Mouse (Mus musculus): ENCODE measurements around the gene Ptprd. TPM values are rescaled to one million over a fixed set of nuclear protein-coding genes. Genes with fewer than 3 reads are reported as not detected.

Gene Ptprd
- total RNA-seq, 1 experiment: 1.3 TPM

DNA sequence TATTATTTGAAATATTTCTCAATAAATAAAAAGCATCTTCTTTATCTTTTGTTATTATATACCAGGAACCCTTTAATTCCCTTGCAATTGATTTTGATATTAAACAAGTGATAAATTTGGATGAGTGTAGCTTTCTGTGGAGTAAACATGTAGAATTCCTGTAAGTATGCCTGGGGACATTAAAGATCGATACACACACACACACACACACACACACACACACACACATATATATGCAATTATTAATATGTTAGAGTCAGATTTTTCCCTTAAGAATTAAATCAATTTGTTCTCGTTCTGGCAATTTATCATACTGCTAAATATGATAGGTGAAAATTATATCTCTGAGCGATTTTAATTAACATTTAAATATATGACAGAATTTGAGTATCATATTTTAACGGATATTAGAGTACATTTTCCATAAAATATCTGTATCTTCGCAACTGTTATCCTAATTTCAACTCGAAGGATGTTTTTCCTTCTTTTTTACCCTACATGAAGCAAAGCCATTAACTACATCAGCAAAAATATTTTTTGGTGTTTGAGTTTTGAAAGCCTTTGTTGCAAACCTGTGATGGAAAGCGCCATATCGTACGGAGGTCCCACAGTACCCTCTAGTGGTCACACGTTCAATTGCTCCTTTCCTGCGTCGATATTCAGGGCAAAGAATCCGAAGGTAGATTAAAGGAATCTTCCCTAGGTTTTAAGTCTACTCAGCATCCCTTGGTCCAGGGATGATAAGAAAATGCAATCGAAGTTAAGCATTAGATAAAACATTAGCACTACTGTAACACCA, 653.2 kb downstream of the Ptprd start:
- H3K4me1 ChIP-seq (ENCODE audit: control insufficient read depth in 2 of 2, insufficient read depth in 2 of 2, low read length in 2 of 2, poor library complexity in 1 of 2): no peaks in the 10 kb centered on the region
- H3K9ac ChIP-seq (ENCODE audit: insufficient read depth, low read depth, low read length, poor library complexity, severe bottlenecking): no peak overlapping the region
- in situ Hi-C loops (cut with MboI; ENCODE audit: low sequenced_read_pairs in 2 of 2, unreplicated experiment in 2 of 2): no loop called here
- no peak overlapping the region for H3K27ac ChIP-seq (ENCODE audit: insufficient read depth, low read depth, low read length, poor library complexity, severe bottlenecking)
- no peaks in the 10 kb centered on the region for H3K9me3 ChIP-seq (ENCODE audit: control insufficient read depth, insufficient read depth, low read depth, low read length)
- TF ChIP-seq HCFC1 (IDR thresholded peaks at IDR 0.05; ENCODE audit: borderline replicate concordance, insufficient read depth, low read length) (no peak), CHD2 (IDR thresholded peaks at IDR 0.05; ENCODE audit: low read depth, low read length) (no peak), ZC3H11A (IDR thresholded peaks at IDR 0.05; ENCODE audit: borderline replicate concordance, low read depth, low read length) (peak; percentile 62; the same call in 1 of the 2 replicates), ZNF384 (IDR thresholded peaks at IDR 0.05; ENCODE audit: low read depth, low read length) (no peak)
- H3K36me3 ChIP-seq (ENCODE audit: control insufficient read depth, insufficient read depth, low read length, poor library complexity, severe bottlenecking): no peaks in the 10 kb centered on the region
- no peak overlapping the region for H3K4me3 ChIP-seq (ENCODE audit: insufficient read depth in 1 of 2, low read depth in 1 of 2, low read length in 2 of 2, poor library complexity in 1 of 2, severe bottlenecking in 1 of 2)
- DNase-seq (ENCODE audit: low read depth, low spot score): peak; percentile 39

DNA sequence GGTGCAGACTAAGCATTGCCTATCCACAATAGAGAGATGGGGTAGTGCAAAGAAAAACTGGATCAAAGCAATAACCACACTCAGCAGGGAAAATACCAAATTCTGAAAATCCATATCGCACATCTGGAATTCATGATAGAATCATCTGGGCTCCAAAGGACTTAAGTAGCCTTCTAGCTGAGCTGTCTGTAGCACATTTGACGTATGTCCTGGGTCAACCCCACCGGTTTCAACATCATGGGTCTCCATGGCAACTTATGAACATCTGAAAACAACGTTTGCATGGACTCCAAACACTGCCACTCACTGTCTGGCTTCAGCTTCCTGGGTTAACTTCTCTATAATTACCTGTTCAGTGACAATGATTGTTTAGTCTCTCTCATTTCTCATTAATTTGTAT, 655.9 kb downstream of the Ptprd start:
- Histone ChIP-seq H3K9me3 (ENCODE audit: control insufficient read depth, insufficient read depth, low read depth, low read length) (no peaks in the 10 kb centered on the region), H3K36me3 (ENCODE audit: control insufficient read depth, insufficient read depth, low read length, poor library complexity, severe bottlenecking) (no peaks in the 10 kb centered on the region), H3K27ac (ENCODE audit: insufficient read depth, low read depth, low read length, poor library complexity, severe bottlenecking) (no peak overlapping the region), H3K4me1 (ENCODE audit: control insufficient read depth in 2 of 2, insufficient read depth in 2 of 2, low read length in 2 of 2, poor library complexity in 1 of 2) (no peaks in the 10 kb centered on the region), H3K9ac (ENCODE audit: insufficient read depth, low read depth, low read length, poor library complexity, severe bottlenecking) (no peak overlapping the region), H3K4me3 (ENCODE audit: insufficient read depth in 1 of 2, low read depth in 1 of 2, low read length in 2 of 2, poor library complexity in 1 of 2, severe bottlenecking in 1 of 2) (no peak overlapping the region)
- DNase-seq (ENCODE audit: low read depth, low spot score): no peak
- TF ChIP-seq MAFK (IDR thresholded peaks at IDR 0.05; ENCODE audit: insufficient read depth, low read depth, low read length): no peak
- TF ChIP-seq CHD2 (IDR thresholded peaks at IDR 0.05; ENCODE audit: low read depth, low read length): no peak
- no peak for TF ChIP-seq ZC3H11A (IDR thresholded peaks at IDR 0.05; ENCODE audit: borderline replicate concordance, low read depth, low read length)
- TF ChIP-seq HCFC1 (IDR thresholded peaks at IDR 0.05; ENCODE audit: borderline replicate concordance, insufficient read depth, low read length): no peak
- no peak for TF ChIP-seq ZNF384 (IDR thresholded peaks at IDR 0.05; ENCODE audit: low read depth, low read length)
- in situ Hi-C loops (cut with MboI; ENCODE audit: low sequenced_read_pairs in 2 of 2, unreplicated experiment in 2 of 2): no loop called here

DNA sequence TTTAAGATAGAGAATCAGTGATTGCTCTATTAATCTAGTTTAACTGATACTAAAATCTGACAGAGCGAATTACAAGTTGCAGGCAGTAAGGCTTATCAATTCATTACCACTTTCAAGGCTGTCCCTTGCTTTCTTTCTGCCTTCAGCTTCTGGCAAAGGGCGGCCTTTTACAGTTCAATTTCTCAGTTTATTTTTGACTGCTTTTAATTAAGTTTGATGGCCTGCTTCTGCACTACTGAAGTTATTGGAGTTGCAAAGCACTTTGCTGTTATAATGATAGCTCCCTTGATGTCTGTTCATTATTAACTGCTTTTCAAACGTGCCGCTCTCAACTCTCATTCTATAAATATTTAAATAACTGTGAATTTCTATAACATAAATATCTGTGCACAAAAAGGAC, 673.9 kb downstream of the Ptprd start:
- in situ Hi-C loops (cut with MboI; ENCODE audit: low sequenced_read_pairs in 2 of 2, unreplicated experiment in 2 of 2): loop anchor here in 1 of 2 experiments (25.0 kb wide), 1 partner anchor 451 kb away; no protein-coding TSS in a partner anchor
- H3K9ac ChIP-seq (ENCODE audit: insufficient read depth, low read depth, low read length, poor library complexity, severe bottlenecking): no peak overlapping the region
- no peak for DNase-seq (ENCODE audit: low read depth, low spot score)
- no peak overlapping the region for H3K27ac ChIP-seq (ENCODE audit: insufficient read depth, low read depth, low read length, poor library complexity, severe bottlenecking)
- H3K4me1 ChIP-seq (ENCODE audit: control insufficient read depth in 2 of 2, insufficient read depth in 2 of 2, low read length in 2 of 2, poor library complexity in 1 of 2): no peaks in the 10 kb centered on the region
- TF ChIP-seq MAFK (IDR thresholded peaks at IDR 0.05; ENCODE audit: insufficient read depth, low read depth, low read length) (no peak), ZC3H11A (IDR thresholded peaks at IDR 0.05; ENCODE audit: borderline replicate concordance, low read depth, low read length) (no peak), CHD2 (IDR thresholded peaks at IDR 0.05; ENCODE audit: low read depth, low read length) (no peak), HCFC1 (IDR thresholded peaks at IDR 0.05; ENCODE audit: borderline replicate concordance, insufficient read depth, low read length) (no peak), ZNF384 (IDR thresholded peaks at IDR 0.05; ENCODE audit: low read depth, low read length) (no peak)
- H3K4me3 ChIP-seq (ENCODE audit: insufficient read depth in 1 of 2, low read depth in 1 of 2, low read length in 2 of 2, poor library complexity in 1 of 2, severe bottlenecking in 1 of 2): no peak overlapping the region
- no peaks in the 10 kb centered on the region for H3K9me3 ChIP-seq (ENCODE audit: control insufficient read depth, insufficient read depth, low read depth, low read length)
- H3K36me3 ChIP-seq (ENCODE audit: control insufficient read depth, insufficient read depth, low read length, poor library complexity, severe bottlenecking): no peaks in the 10 kb centered on the region

DNA sequence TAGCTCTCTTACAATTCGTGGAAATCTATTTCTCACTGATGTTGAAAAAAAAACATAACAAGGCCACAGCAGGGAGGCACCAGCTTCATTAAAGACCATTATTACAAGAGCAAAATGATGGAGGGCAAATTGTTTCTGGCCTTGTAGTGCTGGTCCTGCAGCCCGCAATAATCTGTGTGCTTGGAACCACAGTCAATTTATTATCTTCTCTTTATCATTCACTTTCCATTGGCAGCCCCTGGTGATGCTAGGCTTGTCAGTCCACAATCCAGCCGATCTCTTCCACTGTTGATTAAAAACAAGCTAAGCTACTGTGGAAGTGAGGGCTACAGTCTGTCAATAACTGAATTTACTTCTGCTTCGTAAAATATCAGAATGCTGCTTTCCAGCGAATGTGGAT, 674.4 kb downstream of the Ptprd start:
- Histone ChIP-seq H3K27ac (ENCODE audit: insufficient read depth, low read depth, low read length, poor library complexity, severe bottlenecking) (no peak overlapping the region), H3K36me3 (ENCODE audit: control insufficient read depth, insufficient read depth, low read length, poor library complexity, severe bottlenecking) (no peaks in the 10 kb centered on the region), H3K9ac (ENCODE audit: insufficient read depth, low read depth, low read length, poor library complexity, severe bottlenecking) (no peak overlapping the region), H3K9me3 (ENCODE audit: control insufficient read depth, insufficient read depth, low read depth, low read length) (no peaks in the 10 kb centered on the region), H3K4me3 (ENCODE audit: insufficient read depth in 1 of 2, low read depth in 1 of 2, low read length in 2 of 2, poor library complexity in 1 of 2, severe bottlenecking in 1 of 2) (no peak overlapping the region), H3K4me1 (ENCODE audit: control insufficient read depth in 2 of 2, insufficient read depth in 2 of 2, low read length in 2 of 2, poor library complexity in 1 of 2) (no peaks in the 10 kb centered on the region)
- no peak for TF ChIP-seq HCFC1 (IDR thresholded peaks at IDR 0.05; ENCODE audit: borderline replicate concordance, insufficient read depth, low read length)
- TF ChIP-seq MAFK (IDR thresholded peaks at IDR 0.05; ENCODE audit: insufficient read depth, low read depth, low read length): no peak
- TF ChIP-seq ZC3H11A (IDR thresholded peaks at IDR 0.05; ENCODE audit: borderline replicate concordance, low read depth, low read length): no peak
- no peak for TF ChIP-seq ZNF384 (IDR thresholded peaks at IDR 0.05; ENCODE audit: low read depth, low read length)
- TF ChIP-seq CHD2 (IDR thresholded peaks at IDR 0.05; ENCODE audit: low read depth, low read length): no peak
- no peak for DNase-seq (ENCODE audit: low read depth, low spot score)
- in situ Hi-C loops (cut with MboI; ENCODE audit: low sequenced_read_pairs in 2 of 2, unreplicated experiment in 2 of 2): loop anchor here in 1 of 2 experiments (25.0 kb wide), 1 partner anchor 450 kb away; no protein-coding TSS in a partner anchor
